Mouse (Mus musculus) layer of hippocampus, postnatal 14 days (tissue): ENCODE data around the gene Chad. TPM values are rescaled to one million over a fixed set of nuclear protein-coding genes. Genes with fewer than 3 reads are reported as not detected.
A peak's percentile ranks its signal among the peaks of the same experiment; 100 is the strongest.

ENCODE experiments used
- DNase-seq, 2 experiments: peaks; one replicate each; pipeline ENCODE4 v3.0.0; 2021 to 2022; ENCODE audit warnings: low spot score in 2 of 2, mixed read lengths in 1 of 2
- total RNA-seq, 2 experiments: library from RNA; stranded (reverse); gene quantifications; 2 replicates each; pipeline ENCODE4 v1.2.3; 2021

The Chad gene
- total RNA-seq, 2 experiments from 2014 or later, result 1.3 to 2.4 TPM

GRCm38 (mm10) chr11:94563821-94564220 lies 1.0 kb upstream of the Chad start:
- DNase-seq, result no peak

- DNase-seq, result no peak
Measured at GRCm38 (mm10) chr11:94565151-94565479, 268 bp downstream of the Chad start.

GRCm38 (mm10) chr11:94566534-94566933 lies 1.7 kb downstream of the Chad start:
- DNase-seq, result no peak

- no peak for DNase-seq
Measured at GRCm38 (mm10) chr11:94567326-94567725, 2.5 kb downstream of the Chad start.

GRCm38 (mm10) chr11:94570612-94571011 lies 5.8 kb downstream of the Chad start:
- DNase-seq, result no peak

GRCm38 (mm10) chr11:94571850-94572249 lies 7.0 kb downstream of the Chad start:
- DNase-seq, result no peak

- DNase-seq, result no peak
Measured at GRCm38 (mm10) chr11:94574560-94574959, 9.7 kb downstream of the Chad start.

GRCm38 (mm10) chr11:94575036-94575435 lies 10.2 kb downstream of the Chad start:
- no peak for DNase-seq

GRCm38 (mm10) chr11:94576361-94576760 lies 11.5 kb downstream of the Chad start:
- DNase-seq, result no peak

GRCm38 (mm10) chr11:94580111-94580740 lies 15.4 kb downstream of the Chad start:
- DNase-seq, result no peak

- no peak for DNase-seq
Measured at GRCm38 (mm10) chr11:94585091-94585490, 20.2 kb downstream of the Chad start.

- no peak for DNase-seq
Measured at GRCm38 (mm10) chr11:94587511-94587910, 22.7 kb downstream of the Chad start.

GRCm38 (mm10) chr11:94596311-94596852 lies 31.5 kb downstream of the Chad start:
- no peak for DNase-seq

GRCm38 (mm10) chr11:94597319-94597718 lies 32.5 kb downstream of the Chad start:
- DNase-seq, result no peak

- no peak for DNase-seq
Measured at GRCm38 (mm10) chr11:94598437-94599120, 33.7 kb downstream of the Chad start.

- DNase-seq, result no peak
Measured at GRCm38 (mm10) chr11:94600447-94600846, 35.6 kb downstream of the Chad start.

- DNase-seq, result peak; percentile 23 to 49
Measured at GRCm38 (mm10) chr11:94601321-94602281, 36.8 kb downstream of the Chad start, which contains the start of gene Acsf2. Acsf2 (minus strand) TSS chr11:94601871.

GRCm38 (mm10) chr11:94602356-94602955 lies 37.6 kb downstream of the Chad start:
- DNase-seq, result no peak

- DNase-seq, result no peak
Measured at GRCm38 (mm10) chr11:94610744-94611740, 46.2 kb downstream of the Chad start.

- no peak for DNase-seq
Measured at GRCm38 (mm10) chr11:94614603-94615002, 49.8 kb downstream of the Chad start.
